Mouse (Mus musculus): ENCODE measurements around the gene Sapcd2.
"Not testable (repeated sequence)": the region's sequence is repeated elsewhere in the genome, so short reads cannot be mapped to it uniquely, and the experiment has no call there.

Sapcd2 gene

DNA sequence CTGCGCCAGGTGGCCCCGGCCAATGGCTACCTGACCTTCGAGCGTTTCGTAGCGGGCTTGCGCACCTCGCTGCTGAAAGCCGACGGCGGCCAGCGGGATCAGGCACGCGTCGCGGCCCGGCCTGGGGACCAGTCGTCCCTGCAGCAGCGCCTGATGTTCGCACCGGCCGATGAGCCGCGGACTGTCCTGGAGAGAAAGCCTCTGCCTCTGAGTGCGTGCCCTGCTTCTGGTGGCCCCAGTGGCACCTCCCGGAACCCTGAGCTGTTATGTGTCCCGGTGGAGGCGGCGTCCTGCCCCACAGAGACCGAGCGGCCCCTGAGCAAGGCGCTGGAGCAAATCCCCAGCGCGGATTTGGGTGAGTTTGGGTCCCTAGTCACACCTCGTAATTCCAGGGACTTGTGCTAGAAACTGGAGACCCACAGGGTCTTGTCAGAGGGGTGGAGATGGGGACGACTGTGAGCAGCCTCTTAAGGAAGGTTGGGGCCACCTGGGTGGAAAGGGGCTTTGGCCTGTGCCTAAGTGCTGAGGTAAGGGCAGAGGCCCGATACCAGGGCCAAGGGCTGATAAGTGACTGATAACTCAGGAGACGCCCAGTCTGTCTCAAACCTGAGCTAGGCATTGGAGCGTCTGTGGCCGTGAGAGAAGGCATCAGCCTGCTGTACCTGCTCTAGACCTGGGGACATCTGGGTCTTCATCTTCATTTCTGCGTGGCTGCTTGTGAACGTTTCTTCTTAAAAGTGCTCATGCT, 697 bp downstream of the Sapcd2 start:
- DNase-seq (ENCODE audit: low read depth, low spot score), result no peak

DNA sequence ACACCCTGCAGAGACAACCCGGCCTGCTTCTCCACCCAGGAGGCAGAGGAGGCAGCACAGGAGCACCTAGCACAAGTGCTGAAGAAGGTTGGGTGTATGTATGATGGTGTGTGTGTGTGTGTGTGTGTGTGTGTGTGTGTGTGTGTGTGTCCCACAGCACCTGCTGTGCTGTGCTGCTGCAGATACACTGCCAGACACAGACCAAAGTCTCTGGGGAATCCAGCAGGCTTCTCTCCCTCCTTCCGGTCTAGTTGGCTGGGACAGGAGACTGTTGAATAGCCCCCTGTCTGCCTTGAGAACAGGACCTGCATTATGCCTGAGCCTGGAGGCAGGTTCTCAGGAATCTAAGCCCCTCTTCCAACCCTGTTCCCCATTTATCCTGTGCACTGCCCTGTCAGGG, 1.3 kb downstream of the Sapcd2 start:
- no peak for DNase-seq (ENCODE audit: low read depth, low spot score)

- peak; percentile 49 for DNase-seq (ENCODE audit: low read depth, low spot score)
Observed at GRCm38 (mm10) chr2:25376589-25376988, 4.5 kb downstream of the Sapcd2 start.

- no peak for DNase-seq (ENCODE audit: low read depth, low spot score)
Observed at GRCm38 (mm10) chr2:25384492-25384891, 12.4 kb downstream of the Sapcd2 start.

GRCm38 (mm10) chr2:25391266-25391665, 19.1 kb downstream of the Sapcd2 start:
- DNase-seq (ENCODE audit: low read depth, low spot score), result no peak

- DNase-seq (ENCODE audit: low read depth, low spot score), result no peak
Observed at GRCm38 (mm10) chr2:25394281-25395221, 22.4 kb downstream of the Sapcd2 start.

GRCm38 (mm10) chr2:25395721-25396596, 23.8 kb downstream of the Sapcd2 start, which contains the start of gene Entpd2:
Entpd2 (plus strand) TSS chr2:25395874.
- peak; percentile 33 for DNase-seq (ENCODE audit: low read depth, low spot score)

GRCm38 (mm10) chr2:25396597-25396983, 24.5 kb downstream of the Sapcd2 start:
- DNase-seq (ENCODE audit: low read depth, low spot score), result no peak

GRCm38 (mm10) chr2:25397010-25397409, 24.9 kb downstream of the Sapcd2 start:
- no peak for DNase-seq (ENCODE audit: low read depth, low spot score)

- no peak for DNase-seq (ENCODE audit: low read depth, low spot score)
Observed at GRCm38 (mm10) chr2:25398065-25398464, 25.9 kb downstream of the Sapcd2 start.

DNA sequence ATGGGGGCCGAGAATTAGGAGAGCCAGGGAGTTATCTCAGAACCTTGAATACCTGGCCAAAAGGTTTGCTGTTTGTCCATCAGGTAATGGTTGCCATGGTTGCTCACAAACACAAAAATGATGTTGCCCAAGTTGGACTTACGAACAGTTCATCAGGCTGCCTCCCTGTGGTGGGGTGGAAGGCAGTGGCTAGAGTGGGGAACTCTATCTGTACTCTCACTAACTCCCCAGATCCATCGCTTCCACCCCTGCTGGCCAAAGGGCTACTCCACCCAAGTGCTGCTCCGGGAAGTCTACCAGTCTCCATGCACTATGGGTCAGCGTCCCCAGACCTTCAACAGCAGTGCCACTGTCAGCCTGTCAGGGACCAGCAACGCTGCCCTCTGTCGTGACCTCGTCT, 26.9 kb downstream of the Sapcd2 start, which contains the start of gene Npdc1:
Gene Npdc1 (plus strand): TSS at position 301 of the 400 bp plus-strand sequence.
- no peak for DNase-seq (ENCODE audit: low read depth, low spot score)

GRCm38 (mm10) chr2:25400291-25400690, 28.2 kb downstream of the Sapcd2 start:
- no peak for DNase-seq (ENCODE audit: low read depth, low spot score)

- DNase-seq (ENCODE audit: low read depth, low spot score), result no peak
Observed at GRCm38 (mm10) chr2:25400764-25401163, 28.6 kb downstream of the Sapcd2 start.

GRCm38 (mm10) chr2:25402377-25402971, 30.4 kb downstream of the Sapcd2 start:
- peak; percentile 90 for DNase-seq (ENCODE audit: low read depth, low spot score)

DNA sequence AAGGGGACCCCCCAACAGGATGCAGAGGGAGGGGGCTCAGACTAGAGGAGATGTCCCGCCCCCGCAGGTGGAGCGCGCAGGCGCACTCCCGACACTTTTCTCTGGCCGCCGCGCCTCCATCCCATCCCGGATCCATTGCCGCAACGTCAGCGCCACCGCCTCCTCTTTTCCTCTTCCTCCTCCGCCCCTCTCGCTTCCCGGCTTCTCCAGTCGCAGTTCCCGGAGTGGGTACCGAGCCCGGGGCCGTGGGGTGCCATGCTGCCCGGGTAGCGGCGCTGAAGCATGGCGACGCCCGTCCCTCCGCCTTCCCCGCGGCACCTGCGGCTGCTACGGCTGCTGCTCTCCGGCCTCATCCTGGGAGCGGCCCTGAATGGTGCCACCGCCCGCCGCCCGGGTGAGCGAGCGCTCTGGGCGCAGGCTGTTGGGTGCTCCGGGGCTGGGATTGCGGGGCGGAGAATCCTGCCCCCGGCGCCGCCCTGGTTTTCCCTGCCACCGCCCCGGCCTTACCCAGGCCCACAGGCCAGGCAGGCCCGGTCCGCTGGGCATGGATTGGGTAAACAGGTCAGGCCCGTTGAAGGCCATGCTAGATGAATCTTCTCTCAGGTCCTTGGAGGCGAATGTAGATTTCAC, 31.0 kb downstream of the Sapcd2 start:
- peak; percentile 48 for DNase-seq (ENCODE audit: low read depth, low spot score)

- no peak for DNase-seq (ENCODE audit: low read depth, low spot score)
Observed at GRCm38 (mm10) chr2:25403994-25404393, 31.9 kb downstream of the Sapcd2 start.

DNA sequence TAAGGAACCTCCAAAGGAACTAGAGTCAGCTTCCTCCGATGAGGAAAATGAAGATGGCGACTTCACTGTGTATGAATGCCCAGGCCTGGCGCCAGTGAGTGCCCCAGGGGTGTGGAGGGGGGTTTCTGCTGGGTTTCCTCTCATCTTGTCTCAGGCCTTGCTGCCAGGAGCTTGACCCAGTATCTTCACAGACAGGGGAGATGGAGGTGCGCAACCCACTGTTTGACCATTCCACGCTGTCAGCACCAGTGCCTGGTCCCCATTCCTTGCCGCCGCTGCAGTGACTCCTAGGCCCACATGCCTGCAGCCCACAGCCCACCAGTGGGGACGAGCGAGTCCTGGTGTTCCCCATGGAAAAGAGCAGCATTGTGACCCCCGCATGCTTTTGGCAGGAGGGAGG, 36.8 kb downstream of the Sapcd2 start:
- no peak for DNase-seq (ENCODE audit: low read depth, low spot score)

DNA sequence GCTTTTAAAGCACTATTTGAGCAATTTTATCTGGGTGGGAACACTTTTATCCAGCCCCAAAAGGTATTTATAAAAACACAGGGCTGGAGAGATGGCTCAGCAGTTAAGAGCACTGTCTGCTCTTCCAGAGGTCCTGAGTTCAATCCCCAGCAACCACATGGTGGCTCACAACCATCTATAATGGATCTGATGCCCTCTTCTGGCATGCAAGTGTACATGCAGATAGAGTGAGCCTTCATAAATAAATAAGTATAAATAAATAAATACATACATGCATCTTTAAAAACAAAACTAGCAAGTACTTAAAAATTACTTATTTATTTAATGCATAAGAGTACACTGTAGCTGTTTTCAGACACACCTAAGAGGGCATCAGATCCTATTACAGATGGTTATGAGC, 41.3 kb downstream of the Sapcd2 start:
- DNase-seq (ENCODE audit: low read depth, low spot score), result not testable (repeated sequence)

- DNase-seq (ENCODE audit: low read depth, low spot score), result no peak
Observed at GRCm38 (mm10) chr2:25417426-25417825, 45.3 kb downstream of the Sapcd2 start.

DNA sequence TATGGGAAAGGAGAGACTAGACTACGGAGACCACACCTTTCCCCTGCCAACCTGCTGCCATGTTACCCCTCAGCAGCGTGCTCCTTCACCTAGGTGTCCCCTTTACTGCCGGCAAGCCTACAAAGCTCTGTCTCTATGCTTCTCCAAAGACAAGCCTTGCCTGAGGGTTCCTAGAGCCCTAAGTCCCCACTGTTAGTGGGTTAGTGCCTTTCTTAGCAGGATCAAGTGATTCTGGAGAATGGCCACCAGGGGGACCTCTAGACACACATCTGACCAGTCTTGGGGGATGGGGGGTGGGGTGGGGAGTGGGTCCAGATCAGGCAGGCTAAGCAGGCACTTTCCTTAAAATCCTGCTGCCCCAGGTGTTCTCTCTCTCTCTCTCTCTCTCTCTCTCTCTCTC, 49.8 kb downstream of the Sapcd2 start:
- peak; percentile 81 for DNase-seq (ENCODE audit: low read depth, low spot score)

All from mesoderm, embryonic 11.5 days (tissue).